Mouse (Mus musculus) stomach, embryonic 16.5 days (tissue): Measurements from ENCODE around the gene Gm9844. TPM values are rescaled to one million over a fixed set of nuclear protein-coding genes. Genes with fewer than 3 reads are reported as not detected.

Experiments used
- ATAC-seq: fragments of 200-750 bp; cut with Nextera tagmentation; 2 replicates; pipeline ENCODE4 v1.8.0; 2017; ENCODE audit warnings: moderate number of reproducible peaks, moderate TSS enrichment; ENCODE audit not compliant: insufficient read depth, low FRiP score
- H3K27ac ChIP-seq: fragments of 300-500 bp; sonication (generic); 2 replicates; pipeline ENCODE4 v1.5.1; 2014; ENCODE audit warnings: low read length
- H3K27me3 ChIP-seq: fragments of 300-500 bp; sonication (generic); 2 replicates; pipeline ENCODE4 v1.6.1; 2014; ENCODE audit warnings: low read length, control low read depth, mixed read lengths; ENCODE audit not compliant: control insufficient read depth, insufficient read depth
- H3K36me3 ChIP-seq: fragments of 300-500 bp; sonication (generic); 2 replicates; pipeline ENCODE4 v1.6.1; 2014; ENCODE audit warnings: low read length; ENCODE audit not compliant: control insufficient read depth, insufficient read depth
- H3K4me1 ChIP-seq: fragments of 300-500 bp; sonication (generic); 2 replicates; pipeline ENCODE4 v1.6.1; 2014; ENCODE audit warnings: low read length, control low read depth, mixed read lengths; ENCODE audit not compliant: control insufficient read depth, insufficient read depth
- H3K4me2 ChIP-seq: fragments of 300-500 bp; sonication (generic); 2 replicates; pipeline ENCODE4 v1.6.1; 2014; ENCODE audit warnings: low read depth, low read length, mixed read lengths
- H3K4me3 ChIP-seq: fragments of 300-500 bp; sonication (generic); replicated peaks from 2 replicates; pipeline ENCODE4 v1.5.1; 2014; ENCODE audit warnings: mild to moderate bottlenecking, low read length
- H3K9ac ChIP-seq: fragments of 300-500 bp; sonication (generic); 2 replicates; pipeline ENCODE4 v1.6.1; 2014; ENCODE audit warnings: low read length
- H3K9me3 ChIP-seq: fragments of 300-500 bp; sonication (generic); replicated peaks from 2 replicates; pipeline ENCODE4 v1.6.1; 2016; ENCODE audit warnings: low read length, control low read depth; ENCODE audit not compliant: control insufficient read depth
- WGBS: fragments of 180-500 bp; shearing (Covaris S2); extraction: QIAGEN DNeasy Blood & Tissue Kit; methylation state at CpG from one replicate; pipeline ENCODE4 v1.1.7; 2014; 5-methylcytosine and 5-hydroxymethylcytosine counted together
- polyA plus RNA-seq: library from polyadenylated mRNA; unstranded; fragments of >200 nt; fragmentation: Nextera tagmentation; extraction: Ambion mirVana; gene quantifications from 2 replicates; pipeline ENCODE4 v1.2.1, GENCODE M21; 2015

Gm9844 gene
- polyA plus RNA-seq, 1 experiment from 2014 or later: 11.4 TPM

- Histone ChIP-seq H3K4me2 (peak within 1 kb of the TSS; percentile 91), H3K9me3 (no peaks in the 10 kb centered on the region), H3K27ac (peak within 1 kb of the TSS; percentile 93), H3K4me3 (peak within 1 kb of the TSS; percentile 76), H3K27me3 (no peaks in the 10 kb centered on the region), H3K36me3 (no peaks in the 10 kb centered on the region), H3K9ac (peak within 1 kb of the TSS; percentile 90), H3K4me1 (peaks cover 36% of the 10 kb centered on the region)
- 4% methylated on average over 62 of the region's 68 CpGs for WGBS
- ATAC-seq: peak; percentile 15; the same call in 1 of the 2 replicates
Observed at GRCm38 (mm10) chr7:24902630-24903443, 40.8 kb downstream of the Gm9844 start, which contains the start of gene Arhgef1. Gene Arhgef1, plus strand, starts transcription at chr7:24902912.

- peaks cover 36% of the 10 kb centered on the region for H3K4me1 ChIP-seq
- no peak for ATAC-seq
- no peaks in the 10 kb centered on the region for H3K36me3 ChIP-seq
- peak overlapping the region; percentile 76 for H3K4me3 ChIP-seq
- 17% methylated on average over 10 of the region's 10 CpGs for WGBS
- H3K27me3 ChIP-seq: no peaks in the 10 kb centered on the region
- peak overlapping the region; percentile 90 for H3K9ac ChIP-seq
- peak overlapping the region; percentile 93 for H3K27ac ChIP-seq
- no peaks in the 10 kb centered on the region for H3K9me3 ChIP-seq
- peak overlapping the region; percentile 91 for H3K4me2 ChIP-seq
Observed at GRCm38 (mm10) chr7:24903444-24903825, 41.4 kb downstream of the Gm9844 start.

- 0% methylated on average over 30 of the region's 30 CpGs for WGBS
- Histone ChIP-seq H3K27ac (peak overlapping the region; percentile 93), H3K9ac (peak overlapping the region; percentile 87), H3K36me3 (no peaks in the 10 kb centered on the region), H3K9me3 (no peaks in the 10 kb centered on the region), H3K27me3 (no peaks in the 10 kb centered on the region), H3K4me2 (peak overlapping the region; percentile 91), H3K4me3 (peak overlapping the region; percentile 76), H3K4me1 (peaks cover 36% of the 10 kb centered on the region)
- ATAC-seq: peak; percentile 98
Observed at GRCm38 (mm10) chr7:24904070-24904483, 42.1 kb downstream of the Gm9844 start.

GRCm38 (mm10) chr7:24904936-24905335 is 42.9 kb downstream of the Gm9844 start:
- ATAC-seq: no peak
- Histone ChIP-seq H3K36me3 (no peaks in the 10 kb centered on the region), H3K9me3 (no peaks in the 10 kb centered on the region), H3K27me3 (no peaks in the 10 kb centered on the region), H3K27ac (peak overlapping the region; percentile 84), H3K4me2 (peak overlapping the region; percentile 91), H3K4me1 (peaks cover 36% of the 10 kb centered on the region), H3K4me3 (peak overlapping the region; percentile 76), H3K9ac (peak overlapping the region; percentile 87)
- 14% methylated on average over 3 of the region's 3 CpGs for WGBS

GRCm38 (mm10) chr7:24906551-24906950 is 44.5 kb downstream of the Gm9844 start:
- no peaks in the 10 kb centered on the region for H3K9me3 ChIP-seq
- peak overlapping the region; percentile 13; the same call in 1 of the 2 replicates for H3K4me2 ChIP-seq
- ATAC-seq: no peak
- no peak overlapping the region for H3K4me3 ChIP-seq
- WGBS: 25% methylated on average over 6 of the region's 6 CpGs
- H3K27me3 ChIP-seq: no peaks in the 10 kb centered on the region
- peaks cover 36% of the 10 kb centered on the region for H3K4me1 ChIP-seq
- no peak overlapping the region for H3K27ac ChIP-seq
- 0 out of 2 replicates have a peak overlapping the region, but pooled peaks have one; percentile 17 for H3K9ac ChIP-seq
- H3K36me3 ChIP-seq: no peaks in the 10 kb centered on the region

GRCm38 (mm10) chr7:24907211-24907748 is 45.3 kb downstream of the Gm9844 start:
- peak overlapping the region; percentile 13; the same call in 1 of the 2 replicates for H3K4me2 ChIP-seq
- H3K4me1 ChIP-seq: peaks cover 32% of the 10 kb centered on the region
- no peak overlapping the region for H3K4me3 ChIP-seq
- no peaks in the 10 kb centered on the region for H3K9me3 ChIP-seq
- H3K9ac ChIP-seq: no peak overlapping the region
- 28% methylated on average over 13 of the region's 13 CpGs for WGBS
- no peak for ATAC-seq
- H3K27ac ChIP-seq: no peak overlapping the region
- H3K27me3 ChIP-seq: no peaks in the 10 kb centered on the region
- no peaks in the 10 kb centered on the region for H3K36me3 ChIP-seq

Other genes with a start within 250 kb of the Gm9844 start
- gene Lypd3, start 225.7 kb upstream of the Gm9844 start, polyA plus RNA-seq: 95.4 and 131 TPM in 2 replicates
- gene Tex101, start 185.5 kb upstream of the Gm9844 start, polyA plus RNA-seq: not detected in 2 replicates
- not detected in 2 replicates for gene BC049730, start 153.0 kb upstream of the Gm9844 start, polyA plus RNA-seq
- not detected in 2 replicates for gene Gm4763, start 135.3 kb upstream of the Gm9844 start, polyA plus RNA-seq
- 5.2 and 6.8 TPM in 2 replicates for gene Cd177, start 101.9 kb upstream of the Gm9844 start, polyA plus RNA-seq
- 1.2 and 1.4 TPM in 2 replicates for gene Ceacam10, start 85.0 kb upstream of the Gm9844 start, polyA plus RNA-seq
- gene Lypd4, start 7.7 kb downstream of the Gm9844 start, polyA plus RNA-seq: not detected in 2 replicates
- gene Dmrtc2, start 7.8 kb downstream of the Gm9844 start, polyA plus RNA-seq: not detected in 2 replicates
- 2,107 and 2,375 TPM in 2 replicates for gene Rps19, start 22.2 kb downstream of the Gm9844 start, polyA plus RNA-seq
- 2.0 and 2.3 TPM in 2 replicates for gene Cd79a, start 35.2 kb downstream of the Gm9844 start, polyA plus RNA-seq
- gene Arhgef1, start 40.7 kb downstream of the Gm9844 start, polyA plus RNA-seq: 67.2 and 73.5 TPM in 2 replicates
- gene Gm4881, start 82.3 kb downstream of the Gm9844 start, polyA plus RNA-seq: not detected in 2 replicates
- gene Rabac1, start 110.5 kb downstream of the Gm9844 start, polyA plus RNA-seq: 186 and 227 TPM in 2 replicates
- gene Atp1a3, start 143.7 kb downstream of the Gm9844 start, polyA plus RNA-seq: 3.5 and 3.9 TPM in 2 replicates
- gene Grik5, start 210.1 kb downstream of the Gm9844 start, polyA plus RNA-seq: 3.6 and 4.0 TPM in 2 replicates
- 23.1 and 25.2 TPM in 2 replicates for gene Zfp574, start 210.4 kb downstream of the Gm9844 start, polyA plus RNA-seq